Mouse (Mus musculus) megakaryocyte, embryonic 14.5 days (primary cell): Measurements from ENCODE around the gene Orm1. TPM values are rescaled to one million over a fixed set of nuclear protein-coding genes. Genes with fewer than 3 reads are reported as not detected.

ENCODE experiments used
- H3K27me3 ChIP-seq: replicated peaks from 2 replicates; pipeline ENCODE3; 2012; ENCODE audit warnings: inconsistent platforms
- H3K36me3 ChIP-seq: replicated peaks from 2 replicates; pipeline ENCODE3; 2012; ENCODE audit warnings: low read length, inconsistent platforms, mixed read lengths
- H3K4me1 ChIP-seq: 2 replicates; pipeline ENCODE4 v1.6.1; 2012; ENCODE audit warnings: inconsistent platforms
- H3K4me3 ChIP-seq: replicated peaks from 2 replicates; pipeline ENCODE3; 2012; ENCODE audit warnings: moderate library complexity, mild to moderate bottlenecking, inconsistent platforms
- H3K9me3 ChIP-seq: 2 replicates; pipeline ENCODE4 v1.6.1; 2012; ENCODE audit warnings: inconsistent platforms
- FLI1 ChIP-seq: IDR thresholded peaks from 2 replicates; pipeline ENCODE4 v1.6.1; 2012; ENCODE audit warnings: low read length, inconsistent platforms, mixed read lengths
- GATA1 ChIP-seq: IDR thresholded peaks from 3 replicates; pipeline ENCODE4 v1.6.1; 2012; ENCODE audit warnings: mixed read lengths, low read length, inconsistent platforms, borderline replicate concordance
- polyA plus RNA-seq: library from polyadenylated mRNA; stranded (reverse); fragments of >175 nt; gene quantifications from 2 replicates; pipeline ENCODE4 v1.2.3, GENCODE M21; 2012; ENCODE audit warnings: low replicate concordance; ENCODE audit not compliant: insufficient read depth

Gene Orm1
- polyA plus RNA-seq = not detected in 2 replicates

DNA sequence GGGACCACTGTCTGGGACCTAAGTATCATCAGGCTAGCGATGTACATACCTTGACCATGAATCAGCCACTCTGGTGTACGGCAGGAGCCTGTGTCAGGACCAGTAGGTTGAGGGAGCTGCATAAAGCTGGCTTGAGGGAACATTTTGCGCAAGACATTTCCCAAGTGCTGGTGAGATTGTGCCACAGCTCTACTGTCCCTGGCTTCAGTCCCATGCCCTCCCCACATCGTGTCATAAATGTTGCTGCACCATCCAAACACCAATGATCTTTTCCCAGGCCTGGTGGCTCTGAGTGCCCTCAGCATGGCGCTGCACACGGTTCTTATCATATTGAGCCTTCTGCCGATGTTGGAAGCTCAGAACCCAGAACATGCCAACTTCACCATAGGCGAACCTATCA, at the start of gene Orm1:
Gene Orm1 (plus strand): TSS at position 266 of the 400 bp plus-strand sequence.
- H3K4me1 ChIP-seq = no peaks in the 10 kb centered on the region
- no peaks in the 10 kb centered on the region for H3K36me3 ChIP-seq
- no peak within 1 kb of the TSS for H3K4me3 ChIP-seq
- no peak for TF ChIP-seq GATA1
- TF ChIP-seq FLI1 = no peak
- H3K9me3 ChIP-seq = no peaks in the 10 kb centered on the region
- peaks cover 37% of the 10 kb centered on the region for H3K27me3 ChIP-seq

DNA sequence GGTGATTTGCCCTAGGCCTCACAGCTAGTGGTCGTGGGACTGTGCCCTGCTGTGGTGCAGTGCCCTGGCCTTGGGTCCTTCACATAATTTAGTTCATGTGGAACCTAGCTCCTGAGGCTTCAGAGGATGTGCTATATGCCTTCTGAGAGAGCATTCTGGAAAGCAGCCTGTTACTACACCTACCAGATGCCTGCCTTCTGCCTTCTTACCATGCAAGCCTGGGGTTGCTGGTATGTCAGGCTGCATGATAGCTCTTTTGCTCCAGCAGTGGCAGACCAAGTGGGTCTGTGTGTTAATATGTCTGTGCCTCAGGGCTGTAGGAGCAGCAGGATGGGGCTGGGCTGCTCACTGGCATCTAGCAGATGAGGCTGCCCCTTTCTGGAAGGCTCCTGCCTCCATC, 48.7 kb upstream of the Orm1 start:
- peak overlapping the region; percentile 12 for H3K4me3 ChIP-seq
- peaks cover 36% of the 10 kb centered on the region for H3K27me3 ChIP-seq
- H3K4me1 ChIP-seq = no peaks in the 10 kb centered on the region
- no peaks in the 10 kb centered on the region for H3K36me3 ChIP-seq
- no peaks in the 10 kb centered on the region for H3K9me3 ChIP-seq
- no peak for TF ChIP-seq GATA1
- TF ChIP-seq FLI1 = no peak

- no peak overlapping the region for H3K4me3 ChIP-seq
- H3K4me1 ChIP-seq = no peaks in the 10 kb centered on the region
- H3K36me3 ChIP-seq = no peaks in the 10 kb centered on the region
- no peaks in the 10 kb centered on the region for H3K9me3 ChIP-seq
- H3K27me3 ChIP-seq = peaks cover 40% of the 10 kb centered on the region
- TF ChIP-seq FLI1 = no peak
- no peak for TF ChIP-seq GATA1
Observed at GRCm38 (mm10) chr4:63296263-63296662, 48.1 kb upstream of the Orm1 start.

DNA sequence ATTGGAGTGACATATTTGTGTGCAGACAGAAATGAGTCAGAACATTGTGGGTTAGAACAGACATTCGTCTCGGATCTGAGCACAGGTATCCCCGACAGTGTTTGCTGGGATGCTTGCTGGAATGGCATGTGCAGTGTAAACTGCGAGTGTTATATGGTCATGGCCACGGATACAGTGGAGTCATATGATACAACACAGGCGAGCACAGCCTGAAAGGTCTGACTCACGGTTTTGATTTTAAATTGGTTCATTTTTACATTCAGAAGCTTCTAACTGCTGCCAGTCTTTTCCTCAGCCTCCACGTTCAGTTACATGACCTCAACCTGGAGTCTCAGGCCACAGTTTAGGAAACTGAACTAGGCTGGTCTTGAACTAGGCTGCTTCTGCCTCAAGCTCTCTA, 47.5 kb upstream of the Orm1 start:
- Histone ChIP-seq H3K9me3 (no peaks in the 10 kb centered on the region), H3K4me3 (no peak overlapping the region), H3K27me3 (peaks cover 41% of the 10 kb centered on the region), H3K4me1 (no peaks in the 10 kb centered on the region), H3K36me3 (no peaks in the 10 kb centered on the region)
- TF ChIP-seq GATA1 = no peak
- no peak for TF ChIP-seq FLI1

- H3K9me3 ChIP-seq = no peaks in the 10 kb centered on the region
- H3K27me3 ChIP-seq = peaks cover 50% of the 10 kb centered on the region
- H3K36me3 ChIP-seq = no peaks in the 10 kb centered on the region
- TF ChIP-seq GATA1 (no peak), FLI1 (no peak)
- H3K4me1 ChIP-seq = no peaks in the 10 kb centered on the region
- no peak overlapping the region for H3K4me3 ChIP-seq
Observed at GRCm38 (mm10) chr4:63298191-63298590, 46.2 kb upstream of the Orm1 start.

DNA sequence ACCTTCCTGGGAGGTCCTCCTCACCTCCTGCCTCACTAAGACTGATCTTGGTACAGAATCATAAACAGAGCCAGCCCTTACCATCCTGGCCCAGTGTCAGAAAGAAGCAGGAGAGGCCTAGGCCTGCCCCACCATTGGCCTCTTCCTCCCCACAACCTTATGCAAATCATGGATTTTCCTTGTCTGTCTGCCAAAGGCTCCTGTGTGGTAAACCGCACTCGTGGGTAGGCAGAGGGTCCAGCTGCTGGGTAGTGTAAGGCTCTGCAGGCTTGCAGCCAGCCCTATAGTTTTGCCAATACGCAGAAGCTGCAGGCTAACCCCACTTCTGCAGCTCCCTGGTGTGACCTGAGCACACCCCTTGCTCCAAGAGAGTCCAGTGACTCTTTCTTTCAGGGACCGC, 41.7 kb upstream of the Orm1 start:
- no peaks in the 10 kb centered on the region for H3K9me3 ChIP-seq
- H3K4me1 ChIP-seq = peaks cover 4% of the 10 kb centered on the region; the same call in 1 of the 2 replicates
- no peaks in the 10 kb centered on the region for H3K36me3 ChIP-seq
- TF ChIP-seq FLI1 = no peak
- TF ChIP-seq GATA1 = no peak
- no peak overlapping the region for H3K4me3 ChIP-seq
- H3K27me3 ChIP-seq = peaks cover 64% of the 10 kb centered on the region

DNA sequence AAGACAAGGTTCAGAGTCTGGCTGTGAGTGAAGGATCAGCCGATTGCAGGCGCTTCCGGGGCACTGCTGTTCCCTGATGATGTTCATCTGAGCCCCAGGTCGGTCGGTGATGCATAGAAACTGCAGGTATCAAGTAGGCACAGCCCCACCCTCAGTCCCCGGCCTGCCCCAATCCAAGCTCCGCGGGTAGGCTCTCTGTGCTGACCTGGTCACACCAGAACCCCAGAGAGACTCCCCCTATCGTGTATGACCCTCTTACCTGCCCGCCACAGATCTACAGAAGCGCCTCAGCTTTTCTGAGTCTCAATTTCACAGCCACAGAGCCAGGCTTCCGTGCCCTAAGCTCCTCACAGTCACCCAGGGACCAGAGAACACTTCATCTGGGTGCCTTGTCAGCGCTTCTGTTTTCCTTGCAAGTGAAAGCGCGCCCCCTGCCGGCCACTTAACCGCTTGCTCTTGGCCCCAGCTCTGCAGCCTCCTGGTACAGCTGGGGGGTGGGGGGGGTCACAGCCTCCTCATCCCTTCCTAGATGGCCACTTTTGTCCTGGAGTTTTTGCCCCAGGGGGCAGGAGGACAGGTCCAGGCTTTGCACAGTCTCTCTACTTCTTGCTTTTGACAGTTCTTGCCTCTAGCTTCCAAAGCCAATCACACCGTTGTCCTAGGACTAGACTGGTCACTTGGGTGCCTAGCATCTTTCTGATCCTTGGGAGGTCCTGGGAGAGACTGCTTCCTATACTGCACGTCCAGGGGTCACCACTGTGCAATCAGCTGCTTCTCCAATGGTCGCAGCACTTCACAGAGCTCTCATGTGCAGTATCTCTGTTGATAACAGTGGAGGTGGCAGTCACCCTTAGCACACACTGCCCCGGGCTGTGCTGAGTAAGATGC, 36.9 kb upstream of the Orm1 start:
- Histone ChIP-seq H3K27me3 (peaks cover 73% of the 10 kb centered on the region), H3K9me3 (no peaks in the 10 kb centered on the region), H3K4me3 (no peak overlapping the region)

DNA sequence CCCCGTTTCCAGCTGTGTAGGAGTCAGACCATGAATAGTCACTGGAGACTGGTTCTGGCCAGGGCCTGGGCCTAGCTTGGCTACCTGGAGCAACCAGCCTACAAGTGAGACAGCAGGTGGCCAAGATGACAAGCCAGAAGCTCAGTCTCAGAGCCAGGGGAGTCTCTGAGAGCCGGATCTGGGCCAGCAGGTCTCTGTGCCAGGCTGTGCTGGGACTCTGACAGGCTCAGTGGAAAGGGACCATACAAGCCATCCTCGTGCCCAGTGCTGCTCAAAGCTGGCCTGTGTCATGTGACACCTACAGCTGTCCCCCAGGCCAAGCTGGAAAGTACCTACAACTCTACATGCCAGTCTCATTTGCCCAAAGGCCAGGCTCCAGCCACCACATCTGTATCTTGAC, 36.0 kb upstream of the Orm1 start:
- peaks cover 4% of the 10 kb centered on the region; the same call in 1 of the 2 replicates for H3K4me1 ChIP-seq
- H3K27me3 ChIP-seq = peaks cover 72% of the 10 kb centered on the region
- H3K36me3 ChIP-seq = no peaks in the 10 kb centered on the region
- H3K9me3 ChIP-seq = no peaks in the 10 kb centered on the region
- TF ChIP-seq GATA1 (no peak), FLI1 (no peak)
- no peak overlapping the region for H3K4me3 ChIP-seq

More for the DNA sequence above, 36.9 kb upstream of the Orm1 start:
- TF ChIP-seq FLI1 (no peak), GATA1 (no peak)
- Histone ChIP-seq H3K36me3 (no peaks in the 10 kb centered on the region), H3K4me1 (peaks cover 4% of the 10 kb centered on the region; the same call in 1 of the 2 replicates)

DNA sequence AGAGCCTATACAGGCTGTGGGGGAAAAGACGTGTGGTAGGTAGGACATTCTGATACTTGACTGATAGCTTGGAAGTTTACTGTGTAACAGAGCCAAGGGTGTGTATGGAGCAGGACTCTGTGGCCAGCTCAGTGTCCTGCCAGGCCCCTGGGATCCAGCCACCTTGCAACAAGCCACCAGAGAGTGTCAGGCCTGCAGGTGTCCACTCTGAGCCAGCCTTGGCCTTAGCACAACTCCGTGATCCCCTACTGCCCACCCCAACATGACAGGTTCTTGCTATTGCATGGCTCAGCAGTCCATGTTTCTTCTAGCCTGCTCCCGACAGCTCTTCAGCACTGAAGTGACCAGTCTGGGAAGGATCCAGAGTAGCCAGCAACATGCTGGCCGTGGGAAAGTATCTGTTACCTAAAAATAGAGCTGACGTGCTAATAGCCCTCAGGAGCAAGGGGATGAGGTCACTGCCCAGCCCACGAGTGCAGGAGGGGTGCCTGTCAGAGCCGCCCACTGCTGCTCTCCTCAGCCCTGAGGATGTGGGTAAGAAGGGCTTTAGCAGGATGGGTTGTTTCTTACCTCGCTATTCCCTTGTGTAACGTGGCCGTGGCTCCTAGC, 34.0 kb upstream of the Orm1 start:
- H3K4me3 ChIP-seq = no peak overlapping the region
- no peaks in the 10 kb centered on the region for H3K9me3 ChIP-seq
- H3K27me3 ChIP-seq = peaks cover 75% of the 10 kb centered on the region
- H3K4me1 ChIP-seq = peaks cover 3% of the 10 kb centered on the region; the same call in 1 of the 2 replicates
- no peak for TF ChIP-seq FLI1
- TF ChIP-seq GATA1 = no peak
- no peaks in the 10 kb centered on the region for H3K36me3 ChIP-seq

- Histone ChIP-seq H3K4me1 (peaks cover 13% of the 10 kb centered on the region), H3K4me3 (no peak overlapping the region), H3K36me3 (no peaks in the 10 kb centered on the region), H3K9me3 (no peaks in the 10 kb centered on the region), H3K27me3 (peaks cover 74% of the 10 kb centered on the region)
- TF ChIP-seq GATA1 = no peak
- no peak for TF ChIP-seq FLI1
Observed at GRCm38 (mm10) chr4:63311426-63311825, 32.9 kb upstream of the Orm1 start.
